Mouse (Mus musculus) liver, embryonic 14.5 days (tissue): ENCODE measurements around the gene Taldo1. TPM values are rescaled to one million over a fixed set of nuclear protein-coding genes. Genes with fewer than 3 reads are reported as not detected.

Source experiments
- ATAC-seq: fragments of 200-750 bp; cut with Nextera tagmentation; 2 replicates; pipeline ENCODE4 v1.8.0; 2017; ENCODE audit warnings: moderate number of reproducible peaks, mild to moderate bottlenecking, moderate library complexity; ENCODE audit not compliant: insufficient read depth
- DNase-seq, 3 experiments: peaks; one replicate each; pipeline ENCODE4 v3.0.0-alpha.2; 2012 to 2013; ENCODE audit warnings: low read depth in 3 of 3, low spot score in 3 of 3
- H3K27ac ChIP-seq: fragments of 300-500 bp; sonication (generic); 2 replicates; pipeline ENCODE4 v1.5.1; 2014; ENCODE audit warnings: moderate library complexity, mild to moderate bottlenecking, control low read depth, inconsistent platforms
- H3K27me3 ChIP-seq: fragments of 300-500 bp; sonication (generic); 2 replicates; pipeline ENCODE4 v1.6.1; 2014; ENCODE audit warnings: mild to moderate bottlenecking, low read length, moderate library complexity; ENCODE audit not compliant: control insufficient read depth, insufficient read depth
- H3K36me3 ChIP-seq: fragments of 300-500 bp; sonication (generic); replicated peaks from 2 replicates; pipeline ENCODE4 v1.6.1; 2014; ENCODE audit warnings: low read depth; ENCODE audit not compliant: control insufficient read depth, insufficient read depth
- H3K4me1 ChIP-seq, 2 experiments: fragments of 200-500 bp in 1 of 2; fragments of 300-500 bp in 1 of 2; sonication (generic) in 1 of 2; replicated peaks; 2 replicates each; pipeline ENCODE4 v1.6.1; 2012 to 2014; ENCODE audit warnings: antibody characterized with exemption in 1 of 2, inconsistent platforms in 1 of 2, low read length in 1 of 2; ENCODE audit not compliant: control insufficient read depth in 2 of 2, insufficient read depth in 2 of 2
- H3K4me2 ChIP-seq: fragments of 300-500 bp; sonication (generic); 2 replicates; pipeline ENCODE4 v1.6.1; 2014; ENCODE audit warnings: low read depth, mild to moderate bottlenecking, control low read depth, moderate library complexity
- H3K4me3 ChIP-seq, 2 experiments: fragments of 200-500 bp in 1 of 2; fragments of 300-500 bp in 1 of 2; sonication (generic) in 1 of 2; 2 replicates each; pipeline ENCODE4 v1.5.1; 2012 to 2014; ENCODE audit warnings: low read depth in 2 of 2, low read length in 2 of 2, mild to moderate bottlenecking in 2 of 2, control low read depth in 1 of 2, inconsistent platforms in 1 of 2, moderate library complexity in 1 of 2; ENCODE audit not compliant: insufficient read depth in 1 of 2
- H3K9ac ChIP-seq: fragments of 300-500 bp; sonication (generic); replicated peaks from 2 replicates; pipeline ENCODE4 v1.6.1; 2014; ENCODE audit warnings: mild to moderate bottlenecking, control low read depth, moderate library complexity
- H3K9me3 ChIP-seq: fragments of 300-500 bp; sonication (generic); 2 replicates; pipeline ENCODE4 v1.6.1; 2016; ENCODE audit warnings: low read length, mixed read lengths; ENCODE audit not compliant: control insufficient read depth
- CTCF ChIP-seq: IDR thresholded peaks from 2 replicates; pipeline ENCODE4 v1.5.1; 2016; ENCODE audit warnings: antibody characterized with exemption, low read depth, control low read depth
- EP300 ChIP-seq: IDR thresholded peaks from 2 replicates; pipeline ENCODE4 v1.6.1; 2016; ENCODE audit warnings: antibody characterized with exemption, low read depth
- WGBS: fragments of 180-500 bp; shearing (Covaris S2); extraction: QIAGEN DNeasy Blood & Tissue Kit; methylation state at CpG from one replicate; pipeline ENCODE4 v1.1.7; 2014; ENCODE audit not compliant: insufficient replicate concordance; 5-methylcytosine and 5-hydroxymethylcytosine counted together
- polyA plus RNA-seq, 2 experiments: library from polyadenylated mRNA; depleted of rRNA in 1 of 2; stranded (reverse) in 1 of 2; unstranded in 1 of 2; fragments of >200 nt; fragmentation: Nextera tagmentation in 1 of 2; extraction: Ambion mirVana in 1 of 2; gene quantifications; 2 replicates each; pipeline versions ENCODE4 v1.2.1 to v1.2.3; 2012 to 2014

Taldo1 gene
- polyA plus RNA-seq, 2 experiments: 266 to 428 TPM

DNA sequence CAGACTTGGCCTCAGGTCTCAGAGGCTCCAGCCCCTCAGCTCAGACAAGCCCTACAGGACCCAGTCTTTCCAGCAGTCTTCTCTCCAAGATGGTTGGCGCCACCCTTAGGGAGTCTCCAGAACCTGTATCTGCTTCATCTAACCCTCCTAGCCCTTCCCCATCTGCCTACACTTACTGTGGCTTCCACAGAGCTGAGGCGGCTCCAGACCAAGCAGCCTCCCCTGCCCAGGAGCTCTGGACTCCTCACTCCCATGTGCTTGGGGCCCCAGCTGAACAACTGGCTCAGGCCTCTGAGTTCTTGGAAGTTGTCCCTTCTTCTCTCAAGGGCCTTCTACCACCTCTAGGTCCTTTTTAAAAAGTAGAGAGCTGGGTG lies 28.3 kb upstream of the Taldo1 start:
- H3K4me2 ChIP-seq: peak overlapping the region; percentile 73
- ATAC-seq: peak; percentile 44
- TF ChIP-seq CTCF (no peak), EP300 (no peak)
- peaks cover 25% of the 10 kb centered on the region in 2 experiments for H3K4me1 ChIP-seq
- H3K27ac ChIP-seq: peak overlapping the region; percentile 92
- H3K9me3 ChIP-seq: no peaks in the 10 kb centered on the region
- H3K36me3 ChIP-seq: no peaks in the 10 kb centered on the region
- peak overlapping the region; percentile 66 for H3K9ac ChIP-seq
- no peak overlapping the region for H3K4me3 ChIP-seq
- DNase-seq: no peak
- WGBS: 51% methylated on average over 2 of the region's 2 CpGs
- H3K27me3 ChIP-seq: peaks cover 3% of the 10 kb centered on the region

DNA sequence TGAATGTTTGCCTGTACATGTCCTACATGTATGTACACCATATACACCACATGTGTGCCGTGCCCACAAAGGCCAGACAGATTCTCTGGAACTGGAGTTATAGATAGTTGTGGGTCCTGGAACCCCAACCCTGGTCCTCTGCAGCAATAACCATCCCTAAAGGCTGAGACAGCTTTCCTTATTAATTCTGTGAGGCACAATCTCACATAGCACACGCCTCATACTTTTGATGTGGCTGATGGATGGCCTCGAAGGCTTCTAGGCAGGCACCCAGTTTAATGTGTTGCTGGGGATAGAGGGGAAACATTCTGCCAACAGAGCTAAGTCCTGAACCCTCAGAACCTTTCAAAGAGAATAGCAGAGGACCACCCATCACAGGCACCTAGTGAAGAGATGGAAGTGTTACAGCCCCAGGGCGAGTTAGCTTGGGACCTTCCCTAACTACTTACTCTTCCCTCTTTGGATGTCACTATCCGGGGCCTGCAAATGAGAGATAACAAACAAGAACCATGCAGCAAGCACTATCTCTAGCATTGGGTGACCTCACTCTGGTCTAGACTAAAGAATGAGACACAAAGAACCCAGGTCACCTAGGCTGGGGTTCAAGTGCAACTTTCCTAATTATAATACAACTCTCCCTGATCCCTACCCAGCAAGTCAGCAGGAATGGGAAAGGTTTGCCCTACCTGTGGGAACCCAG lies 27.5 kb upstream of the Taldo1 start:
- Histone ChIP-seq H3K36me3 (no peaks in the 10 kb centered on the region), H3K4me1 (peaks cover 25% of the 10 kb centered on the region in 2 experiments), H3K4me2 (peak overlapping the region; percentile 73), H3K4me3 (peak overlapping the region in 1 of 2 experiments; percentile 6; a peak in 1 of 4 replicates), H3K9me3 (no peaks in the 10 kb centered on the region), H3K27me3 (peaks cover 3% of the 10 kb centered on the region), H3K9ac (peak overlapping the region; percentile 66), H3K27ac (peak overlapping the region; percentile 92)
- peak; percentile 79 to 86 (median 84) for DNase-seq
- WGBS: 39% methylated on average over 5 of the region's 5 CpGs
- TF ChIP-seq CTCF (0 out of 2 replicates have a peak, but pooled peaks have one; percentile 4), EP300 (peak; percentile 91)
- ATAC-seq: peak; percentile 92

DNA sequence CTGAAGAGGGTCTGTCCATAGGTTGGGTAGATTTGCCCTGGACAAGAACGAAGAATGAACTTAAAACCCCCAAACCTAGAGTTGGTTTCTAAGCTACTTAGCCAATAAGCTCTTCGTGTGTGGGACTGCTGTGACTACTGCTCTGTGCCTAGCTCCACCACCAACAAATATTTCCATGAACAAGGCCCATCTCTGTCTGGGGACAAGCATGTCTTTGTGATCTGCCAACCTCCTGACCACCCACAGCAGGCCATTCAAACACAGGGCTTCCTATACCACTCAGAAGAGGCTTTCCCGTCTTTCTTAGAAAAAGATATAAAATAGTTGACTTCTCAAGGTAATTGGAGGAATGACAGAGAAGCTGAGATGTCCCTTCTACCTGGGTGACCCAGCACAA lies 27.0 kb upstream of the Taldo1 start:
- peak overlapping the region; percentile 73 for H3K4me2 ChIP-seq
- H3K36me3 ChIP-seq: no peaks in the 10 kb centered on the region
- H3K4me3 ChIP-seq: peak overlapping the region in 1 of 2 experiments; percentile 6; a peak in 1 of 4 replicates
- H3K27me3 ChIP-seq: peaks cover 3% of the 10 kb centered on the region
- H3K9ac ChIP-seq: peak overlapping the region; percentile 66
- DNase-seq (no peak), ATAC-seq (no peak)
- peak overlapping the region; percentile 92 for H3K27ac ChIP-seq
- H3K9me3 ChIP-seq: no peaks in the 10 kb centered on the region
- peaks cover 25 to 29% of the 10 kb centered on the region in 2 experiments for H3K4me1 ChIP-seq
- 50% methylated on average over 3 of the region's 3 CpGs for WGBS
- no peak for TF ChIP-seq CTCF
- no peak for TF ChIP-seq EP300

DNA sequence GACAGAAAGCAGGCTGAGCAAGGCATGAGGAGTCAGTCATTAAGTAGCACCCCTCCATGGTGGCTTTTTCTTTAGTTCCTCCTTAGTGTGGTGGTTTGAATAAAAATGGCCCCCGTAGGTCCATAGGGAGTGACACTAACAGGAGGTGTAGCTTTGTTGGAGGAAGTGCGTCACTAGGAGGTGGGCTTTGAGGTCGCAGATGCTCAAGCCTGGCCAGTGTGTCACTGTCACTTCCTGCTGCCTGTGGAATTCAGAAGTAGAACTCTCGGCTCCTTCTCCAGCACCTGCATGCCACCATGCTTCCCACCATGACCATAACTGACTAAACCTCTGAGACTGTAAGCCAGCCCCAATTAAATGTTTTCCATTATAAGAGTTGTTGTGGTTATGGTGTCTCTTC lies 24.6 kb upstream of the Taldo1 start:
- H3K9me3 ChIP-seq: no peaks in the 10 kb centered on the region

DNA sequence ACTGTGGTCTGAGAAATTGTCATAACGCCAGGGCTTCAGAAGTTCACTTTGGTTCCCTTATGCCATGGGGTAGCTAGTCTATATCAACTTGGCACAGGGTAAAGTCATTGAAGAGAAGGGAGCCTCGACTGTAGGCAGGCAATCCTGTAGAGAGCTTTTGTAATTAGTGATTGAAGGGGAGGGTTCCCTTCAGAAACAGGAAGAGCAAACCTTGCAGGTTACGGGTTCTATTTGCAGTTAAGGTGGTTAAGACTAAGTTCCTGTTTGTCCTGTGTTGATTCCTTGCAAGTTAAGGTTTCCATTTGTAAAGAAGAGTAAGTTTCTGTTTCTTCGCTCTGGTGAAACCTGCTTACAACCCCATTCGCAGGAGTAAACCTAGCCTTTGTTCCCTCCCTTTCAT lies 22.1 kb upstream of the Taldo1 start:
- ATAC-seq: no peak

More for the DNA sequence above, 24.6 kb upstream of the Taldo1 start:
- 70% methylated on average over 4 of the region's 4 CpGs for WGBS
- DNase-seq (no peak), ATAC-seq (no peak)
- H3K4me3 ChIP-seq: no peak overlapping the region
- no peak overlapping the region for H3K4me2 ChIP-seq
- no peaks in the 10 kb centered on the region for H3K36me3 ChIP-seq
- no peaks in the 10 kb centered on the region for H3K27me3 ChIP-seq
- no peak overlapping the region for H3K27ac ChIP-seq
- peaks cover 25 to 35% of the 10 kb centered on the region in 2 experiments for H3K4me1 ChIP-seq
- H3K9ac ChIP-seq: no peak overlapping the region
- TF ChIP-seq CTCF (no peak), EP300 (no peak)

More for the DNA sequence above, 22.1 kb upstream of the Taldo1 start:
- Histone ChIP-seq H3K4me1 (peaks cover 11 to 23% of the 10 kb centered on the region in 2 experiments), H3K9me3 (no peaks in the 10 kb centered on the region), H3K27me3 (no peaks in the 10 kb centered on the region), H3K4me3 (no peak overlapping the region), H3K4me2 (no peak overlapping the region), H3K9ac (no peak overlapping the region), H3K36me3 (no peaks in the 10 kb centered on the region), H3K27ac (no peak overlapping the region)
- 41% methylated on average over 5 of the region's 5 CpGs for WGBS
- DNase-seq: no peak
- TF ChIP-seq EP300 (no peak), CTCF (no peak)
